Mouse (Mus musculus): ENCODE data around the gene Gcc1. TPM values are rescaled to one million over a fixed set of nuclear protein-coding genes. Genes with fewer than 3 reads are reported as not detected.

The Gcc1 gene
- polyA plus RNA-seq, 1 experiment from 2014 or later: 11.0 TPM

GRCm38 (mm10) chr6:28420361-28420760, 7.8 kb downstream of the Gcc1 start:
- H3K36me3 ChIP-seq: peaks cover 38% of the 10 kb centered on the region
- no peaks in the 10 kb centered on the region for H3K9me3 ChIP-seq
- 87% methylated on average over 17 of the region's 17 CpGs for WGBS
- no peak overlapping the region for H3K27ac ChIP-seq (replicated peaks)
- H3K4me1 ChIP-seq (replicated peaks): peaks cover 45% of the 10 kb centered on the region
- H3K4me2 ChIP-seq: peak overlapping the region; percentile 63
- H3K4me3 ChIP-seq: peak overlapping the region; percentile 68
- no peak for ATAC-seq (ENCODE audit: low FRiP score, low read depth)
- H3K9ac ChIP-seq: peak overlapping the region; percentile 64
- no peaks in the 10 kb centered on the region for H3K27me3 ChIP-seq

GRCm38 (mm10) chr6:28419673-28420072, 8.5 kb downstream of the Gcc1 start:
- no peaks in the 10 kb centered on the region for H3K9me3 ChIP-seq
- peak overlapping the region; percentile 68 for H3K4me3 ChIP-seq
- WGBS: 85% methylated on average over 2 of the region's 2 CpGs
- peaks cover 38% of the 10 kb centered on the region for H3K4me1 ChIP-seq (replicated peaks)
- no peak for ATAC-seq (ENCODE audit: low FRiP score, low read depth)
- H3K27ac ChIP-seq (replicated peaks): no peak overlapping the region
- H3K27me3 ChIP-seq: no peaks in the 10 kb centered on the region
- H3K36me3 ChIP-seq: peaks cover 43% of the 10 kb centered on the region
- H3K4me2 ChIP-seq: peak overlapping the region; percentile 63
- H3K9ac ChIP-seq: no peak overlapping the region

GRCm38 (mm10) chr6:28418449-28418848, 9.7 kb downstream of the Gcc1 start:
- Histone ChIP-seq H3K9me3 (no peaks in the 10 kb centered on the region), H3K4me2 (no peak overlapping the region), H3K36me3 (peaks cover 48% of the 10 kb centered on the region), H3K9ac (no peak overlapping the region), H3K4me3 (no peak overlapping the region), H3K4me1 (replicated peaks) (peaks cover 31% of the 10 kb centered on the region), H3K27me3 (no peaks in the 10 kb centered on the region), H3K27ac (replicated peaks) (no peak overlapping the region)
- WGBS: 75% methylated on average over 14 of the region's 14 CpGs
- no peak for ATAC-seq (ENCODE audit: low FRiP score, low read depth)

GRCm38 (mm10) chr6:28416981-28417380, 11.2 kb downstream of the Gcc1 start:
- WGBS: 63% methylated on average over 4 of the region's 4 CpGs
- no peak for ATAC-seq (ENCODE audit: low FRiP score, low read depth)

GRCm38 (mm10) chr6:28411236-28411635, 17.0 kb downstream of the Gcc1 start:
- no peaks in the 10 kb centered on the region for H3K27me3 ChIP-seq
- no peak overlapping the region for H3K9ac ChIP-seq
- ATAC-seq (ENCODE audit: low FRiP score, low read depth): no peak
- 71% methylated on average over 2 of the region's 2 CpGs for WGBS
- no peak overlapping the region for H3K4me2 ChIP-seq
- no peaks in the 10 kb centered on the region for H3K9me3 ChIP-seq
- H3K4me1 ChIP-seq (replicated peaks): no peaks in the 10 kb centered on the region
- no peak overlapping the region for H3K27ac ChIP-seq (replicated peaks)
- H3K4me3 ChIP-seq: no peak overlapping the region
- peaks cover 19% of the 10 kb centered on the region for H3K36me3 ChIP-seq

More at GRCm38 (mm10) chr6:28416981-28417380, 11.2 kb downstream of the Gcc1 start:
- no peak overlapping the region for H3K4me3 ChIP-seq
- H3K36me3 ChIP-seq: peaks cover 48% of the 10 kb centered on the region
- no peak overlapping the region for H3K27ac ChIP-seq (replicated peaks)
- H3K4me2 ChIP-seq: no peak overlapping the region
- H3K27me3 ChIP-seq: no peaks in the 10 kb centered on the region
- H3K4me1 ChIP-seq (replicated peaks): peaks cover 23% of the 10 kb centered on the region
- H3K9ac ChIP-seq: no peak overlapping the region
- no peaks in the 10 kb centered on the region for H3K9me3 ChIP-seq

- Histone ChIP-seq H3K9ac (no peak overlapping the region), H3K9me3 (no peaks in the 10 kb centered on the region), H3K27ac (replicated peaks) (no peak overlapping the region), H3K4me2 (no peak overlapping the region), H3K4me1 (replicated peaks) (no peaks in the 10 kb centered on the region), H3K27me3 (no peaks in the 10 kb centered on the region), H3K36me3 (0 out of 2 replicates have a peak, but pooled peaks cover 8% of the 10 kb centered on the region), H3K4me3 (no peak overlapping the region)
- WGBS: 84% methylated on average over 9 of the region's 9 CpGs
- no peak for ATAC-seq (ENCODE audit: low FRiP score, low read depth)
Measured at GRCm38 (mm10) chr6:28410053-28410452, 18.1 kb downstream of the Gcc1 start.

GRCm38 (mm10) chr6:28399791-28400190, 28.4 kb downstream of the Gcc1 start:
- Histone ChIP-seq H3K9ac (no peak overlapping the region), H3K4me1 (replicated peaks) (peaks cover 16% of the 10 kb centered on the region), H3K9me3 (no peaks in the 10 kb centered on the region), H3K27me3 (peaks cover 4% of the 10 kb centered on the region; the same call in 1 of the 2 replicates), H3K27ac (replicated peaks) (no peak overlapping the region), H3K4me3 (no peak overlapping the region), H3K36me3 (no peaks in the 10 kb centered on the region), H3K4me2 (no peak overlapping the region)
- no peak for ATAC-seq (ENCODE audit: low FRiP score, low read depth)
- 91% methylated on average over 4 of the region's 4 CpGs for WGBS

GRCm38 (mm10) chr6:28398726-28399125, 29.5 kb downstream of the Gcc1 start:
- WGBS: 90% methylated on average over 3 of the region's 3 CpGs
- Histone ChIP-seq H3K4me1 (replicated peaks) (peaks cover 16% of the 10 kb centered on the region), H3K27ac (replicated peaks) (no peak overlapping the region), H3K9me3 (no peaks in the 10 kb centered on the region), H3K27me3 (peaks cover 4% of the 10 kb centered on the region; the same call in 1 of the 2 replicates), H3K36me3 (no peaks in the 10 kb centered on the region), H3K4me3 (no peak overlapping the region), H3K9ac (no peak overlapping the region), H3K4me2 (no peak overlapping the region)
- no peak for ATAC-seq (ENCODE audit: low FRiP score, low read depth)

GRCm38 (mm10) chr6:28397681-28398203, 30.4 kb downstream of the Gcc1 start, which contains the start of gene Zfp800:
Gene Zfp800 (minus strand): TSS chr6:28398005.
- Histone ChIP-seq H3K4me2 (peak within 1 kb of the TSS; percentile 91), H3K4me1 (replicated peaks) (peaks cover 16% of the 10 kb centered on the region), H3K9me3 (no peaks in the 10 kb centered on the region), H3K9ac (peak within 1 kb of the TSS; percentile 27), H3K4me3 (peak within 1 kb of the TSS; percentile 42), H3K27me3 (peaks cover 4% of the 10 kb centered on the region; the same call in 1 of the 2 replicates), H3K27ac (replicated peaks) (peak within 1 kb of the TSS; percentile 48), H3K36me3 (no peaks in the 10 kb centered on the region)
- WGBS: under 1% methylated on average over 33 of the region's 33 CpGs
- ATAC-seq (ENCODE audit: low FRiP score, low read depth): no peak

- ATAC-seq (ENCODE audit: low FRiP score, low read depth): no peak
- Histone ChIP-seq H3K36me3 (no peaks in the 10 kb centered on the region), H3K27me3 (peaks cover 4% of the 10 kb centered on the region; the same call in 1 of the 2 replicates), H3K9me3 (no peaks in the 10 kb centered on the region), H3K4me1 (replicated peaks) (peaks cover 16% of the 10 kb centered on the region), H3K4me2 (peak overlapping the region; percentile 91), H3K4me3 (peak overlapping the region; percentile 42), H3K9ac (peak overlapping the region; percentile 27), H3K27ac (replicated peaks) (peak overlapping the region; percentile 48; the same call in 1 of the 2 replicates)
- 2% methylated on average over 19 of the region's 19 CpGs for WGBS
Measured at GRCm38 (mm10) chr6:28396853-28397457, 31.2 kb downstream of the Gcc1 start.

- Histone ChIP-seq H3K9ac (no peak overlapping the region), H3K27me3 (peaks cover 4% of the 10 kb centered on the region; the same call in 1 of the 2 replicates), H3K4me1 (replicated peaks) (peaks cover 16% of the 10 kb centered on the region), H3K36me3 (no peaks in the 10 kb centered on the region), H3K4me2 (peak overlapping the region; percentile 91), H3K4me3 (peak overlapping the region; percentile 42), H3K27ac (replicated peaks) (no peak overlapping the region), H3K9me3 (no peaks in the 10 kb centered on the region)
- WGBS: 29% methylated on average over 15 of the region's 15 CpGs
- no peak for ATAC-seq (ENCODE audit: low FRiP score, low read depth)
Measured at GRCm38 (mm10) chr6:28396051-28396852, 31.9 kb downstream of the Gcc1 start.

GRCm38 (mm10) chr6:28389038-28389437, 39.2 kb downstream of the Gcc1 start:
- H3K4me3 ChIP-seq: no peak overlapping the region
- no peaks in the 10 kb centered on the region for H3K4me1 ChIP-seq (replicated peaks)
- no peak overlapping the region for H3K9ac ChIP-seq
- H3K27ac ChIP-seq (replicated peaks): no peak overlapping the region
- ATAC-seq (ENCODE audit: low FRiP score, low read depth): no peak
- no peaks in the 10 kb centered on the region for H3K27me3 ChIP-seq
- no peak overlapping the region for H3K4me2 ChIP-seq
- no peaks in the 10 kb centered on the region for H3K36me3 ChIP-seq
- 89% methylated on average over 3 of the region's 3 CpGs for WGBS
- H3K9me3 ChIP-seq: no peaks in the 10 kb centered on the region

All from hindbrain, embryonic 15.5 days (tissue).